Comparison of ENCODE assay signal across 14 mouse cellular contexts in the genomic region with DNA sequence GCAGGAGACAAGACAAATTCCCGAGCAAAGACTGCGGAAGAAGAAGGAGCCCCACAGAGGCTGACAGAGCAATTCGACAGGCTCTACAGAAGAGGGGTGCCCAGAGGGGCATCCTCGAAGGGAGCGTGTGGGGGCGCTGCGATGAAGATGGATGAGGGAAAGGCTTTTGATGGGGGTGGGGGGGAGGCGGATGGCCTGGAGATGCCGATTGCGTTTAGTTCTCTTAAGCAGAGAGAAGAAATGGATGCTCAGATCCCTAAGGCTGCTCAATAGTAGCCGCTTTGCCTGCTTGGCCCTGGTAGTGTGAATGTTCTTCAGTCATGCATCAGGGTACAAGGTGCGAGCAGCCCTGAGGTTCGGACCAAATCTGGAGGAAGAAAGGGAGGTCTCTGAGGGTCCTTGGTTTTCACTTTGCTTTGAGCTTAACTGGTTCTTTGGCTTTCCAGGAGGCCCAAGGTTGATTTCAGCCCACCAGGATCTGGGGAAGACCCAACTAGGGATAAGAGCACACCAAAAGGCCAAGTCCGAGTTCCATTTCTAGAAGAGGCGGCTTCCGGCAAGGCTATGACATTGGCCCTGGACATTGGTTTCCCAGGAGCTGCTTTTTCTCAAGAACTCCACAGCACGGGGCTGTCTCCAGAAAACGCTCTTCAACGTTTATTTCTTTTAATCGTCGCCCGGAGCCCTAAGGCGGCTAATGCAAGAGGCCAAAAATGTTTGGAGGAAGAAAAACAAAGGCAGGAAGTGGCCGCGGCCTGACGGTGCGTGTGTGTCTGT. TPM values are rescaled to one million over a fixed set of nuclear protein-coding genes. Genes with fewer than 3 reads are reported as not detected.
DNase-seq lines count a peak whose midpoint lies in the region; ATAC-seq lines count a peak whose summit lies in the region.
"Had no signal": no experiment of that assay in that cellular context is flagged by ENCODE, and none has a peak within 500 bp of the region (broad histone marks: within the 10 kb centered on the region; RNA-seq: fewer than 3 reads in every experiment).

No protein-coding gene starts in this region.

- H3K27ac ChIP-seq in embryonic facial prominence, embryonic 13.5 days, result no peak overlapping the region
- no peak overlapping the region for H3K27ac ChIP-seq in embryonic facial prominence, embryonic 10.5 days (replicated peaks)
- no peak overlapping the region for H3K27ac ChIP-seq in midbrain, embryonic 11.5 days (ENCODE audit: low read depth, low read length)
- H3K27ac ChIP-seq in midbrain, embryonic 13.5 days, result no peak overlapping the region
- peak overlapping the region; percentile 97 for H3K27ac ChIP-seq in limb, embryonic 13.5 days

- 0 out of 2 replicates have a peak overlapping the region, but pooled peaks have one; percentile 1 for H3K4me3 ChIP-seq in embryonic facial prominence, embryonic 13.5 days
- H3K4me3 ChIP-seq in embryonic facial prominence, embryonic 10.5 days, result no peak overlapping the region
- no peak overlapping the region for H3K4me3 ChIP-seq in midbrain, embryonic 11.5 days (ENCODE audit: low read depth, low read length)
- H3K4me3 ChIP-seq in midbrain, embryonic 13.5 days (replicated peaks), result no peak overlapping the region
- H3K4me3 ChIP-seq in limb, embryonic 13.5 days, result peak overlapping the region; percentile 95

- no peak for DNase-seq in embryonic facial prominence, embryonic 10.5 days (ENCODE audit: low spot score)
- DNase-seq in midbrain, embryonic 11.5 days (ENCODE audit: low spot score, missing footprints), result peak; percentile 94
- DNase-seq in urinary bladder, postnatal 25 days (ENCODE audit: low spot score), result peak; percentile 40
- DNase-seq in c-Kit-positive CD71-positive TER-119-positive erythroid progenitor cells, embryonic 14.5 days (ENCODE audit: low spot score), result no peak
- DNase-seq: adrenal gland, postnatal 25 days; cerebellum, postnatal 25 days; heart, postnatal 10 days; right cerebral cortex, postnatal 25 days had no signal

- H3K27me3 ChIP-seq in embryonic facial prominence, embryonic 13.5 days, result peaks cover 99% of the 10 kb centered on the region
- peaks cover 100% of the 10 kb centered on the region for H3K27me3 ChIP-seq in embryonic facial prominence, embryonic 10.5 days (replicated peaks; ENCODE audit: low read depth, poor library complexity, severe bottlenecking)
- H3K27me3 ChIP-seq in midbrain, embryonic 11.5 days (ENCODE audit: control insufficient read depth, insufficient read depth, low read length), result peaks cover 99% of the 10 kb centered on the region
- peaks cover 100% of the 10 kb centered on the region for H3K27me3 ChIP-seq in midbrain, embryonic 13.5 days
- peaks cover 13% of the 10 kb centered on the region for H3K27me3 ChIP-seq in limb, embryonic 13.5 days

- H3K4me2 ChIP-seq in embryonic facial prominence, embryonic 13.5 days, result no peak overlapping the region
- no peak overlapping the region for H3K4me2 ChIP-seq in midbrain, embryonic 11.5 days
- no peak overlapping the region for H3K4me2 ChIP-seq in midbrain, embryonic 13.5 days (replicated peaks)
- peak overlapping the region; percentile 75 for H3K4me2 ChIP-seq in limb, embryonic 13.5 days (replicated peaks)

- H3K9ac ChIP-seq in embryonic facial prominence, embryonic 13.5 days, result no peak overlapping the region
- no peak overlapping the region for H3K9ac ChIP-seq in midbrain, embryonic 11.5 days (ENCODE audit: low read length)
- H3K9ac ChIP-seq in midbrain, embryonic 13.5 days (replicated peaks), result no peak overlapping the region
- H3K9ac ChIP-seq in limb, embryonic 13.5 days, result peak overlapping the region; percentile 100

- ATAC-seq in embryonic facial prominence, embryonic 13.5 days (ENCODE audit: insufficient number of reproducible peaks, insufficient read depth, low FRiP score, low TSS enrichment, low read depth), result no peak
- no peak for ATAC-seq in midbrain, embryonic 11.5 days (ENCODE audit: low FRiP score)
- no peak for ATAC-seq in midbrain, embryonic 13.5 days
- no peak for ATAC-seq in limb, embryonic 13.5 days (ENCODE audit: low FRiP score, low read depth)
- no peak for ATAC-seq in CD4-positive, CD25-positive, alpha-beta regulatory T cell, adult 4 months

- H3K4me1 ChIP-seq in embryonic facial prominence, embryonic 13.5 days, result peaks cover 9% of the 10 kb centered on the region; the same call in 1 of the 2 replicates
- peaks cover 12% of the 10 kb centered on the region for H3K4me1 ChIP-seq in embryonic facial prominence, embryonic 10.5 days
- H3K4me1 ChIP-seq in midbrain, embryonic 11.5 days (ENCODE audit: control insufficient read depth, insufficient read depth, low read length), result no peaks in the 10 kb centered on the region
- H3K4me1 ChIP-seq in midbrain, embryonic 13.5 days (replicated peaks), result peaks cover 3% of the 10 kb centered on the region; the same call in 1 of the 2 replicates
- H3K4me1 ChIP-seq in limb, embryonic 13.5 days, result peaks cover 39% of the 10 kb centered on the region

- WGBS in embryonic facial prominence, embryonic 13.5 days, result under 1% methylated on average over 27 of the region's 27 CpGs
- under 1% methylated on average over 27 of the region's 27 CpGs for WGBS in embryonic facial prominence, embryonic 10.5 days
- WGBS in midbrain, embryonic 11.5 days, result 1% methylated on average over 27 of the region's 27 CpGs
- WGBS in midbrain, embryonic 13.5 days, result 2% methylated on average over 27 of the region's 27 CpGs
- 2% methylated on average over 27 of the region's 27 CpGs for WGBS in limb, embryonic 13.5 days

- H3K9me3 ChIP-seq in embryonic facial prominence, embryonic 13.5 days, result no peaks in the 10 kb centered on the region
- H3K9me3 ChIP-seq in embryonic facial prominence, embryonic 10.5 days, result no peaks in the 10 kb centered on the region
- H3K9me3 ChIP-seq in midbrain, embryonic 11.5 days (ENCODE audit: control insufficient read depth, low read length), result no peaks in the 10 kb centered on the region
- H3K9me3 ChIP-seq in midbrain, embryonic 13.5 days, result no peaks in the 10 kb centered on the region
- H3K9me3 ChIP-seq in limb, embryonic 13.5 days, result no peaks in the 10 kb centered on the region

- H3K36me3 ChIP-seq in embryonic facial prominence, embryonic 13.5 days, result no peaks in the 10 kb centered on the region
- H3K36me3 ChIP-seq in embryonic facial prominence, embryonic 10.5 days (replicated peaks), result no peaks in the 10 kb centered on the region
- H3K36me3 ChIP-seq in midbrain, embryonic 11.5 days (ENCODE audit: control insufficient read depth, insufficient read depth, low read length), result no peaks in the 10 kb centered on the region
- no peaks in the 10 kb centered on the region for H3K36me3 ChIP-seq in midbrain, embryonic 13.5 days
- H3K36me3 ChIP-seq in limb, embryonic 13.5 days, result peaks cover 18% of the 10 kb centered on the region; the same call in 1 of the 2 replicates

RNA-seq across cellular contexts. Expression of a gene that starts 3.2 kb away (rescaled TPM):
- polyA plus RNA-seq in embryonic facial prominence, embryonic 13.5 days (2015; fragmentation: Nextera tagmentation; extraction: Ambion mirVana), result not detected in 2 replicates
- polyA plus RNA-seq in embryonic facial prominence, embryonic 10.5 days (2016; fragmentation: Nextera tagmentation; extraction: Ambion mirVana), result not detected in 2 replicates
- not detected in 2 replicates for polyA plus RNA-seq in midbrain, embryonic 11.5 days (2014; fragmentation: Nextera tagmentation; extraction: Ambion mirVana)
- polyA plus RNA-seq in midbrain, embryonic 13.5 days (2015; fragmentation: Nextera tagmentation; extraction: Ambion mirVana), result not detected in 2 replicates
- polyA plus RNA-seq in limb, embryonic 13.5 days (2015; fragmentation: Nextera tagmentation; extraction: Ambion mirVana), result 44.5 and 55.0 TPM in 2 replicates
- not detected for polyA plus RNA-seq in CD4-positive, CD25-positive, alpha-beta regulatory T cell, adult 4 months (2017; shearing (Covaris generic))
- polyA plus RNA-seq: large intestine, adult 2 months; stomach, embryonic 16.5 days had no signal

RNA-seq across cellular contexts. Expression of a gene that starts 8.2 kb away (rescaled TPM):
- 0.13 TPM in 1 of 2 replicates, not detected in the other for polyA plus RNA-seq in embryonic facial prominence, embryonic 13.5 days (2015; fragmentation: Nextera tagmentation; extraction: Ambion mirVana)
- not detected in 2 replicates for polyA plus RNA-seq in embryonic facial prominence, embryonic 10.5 days (2016; fragmentation: Nextera tagmentation; extraction: Ambion mirVana)
- polyA plus RNA-seq in midbrain, embryonic 11.5 days (2014; fragmentation: Nextera tagmentation; extraction: Ambion mirVana), result not detected in 2 replicates
- 0.30 TPM in 1 of 2 replicates, not detected in the other for polyA plus RNA-seq in midbrain, embryonic 13.5 days (2015; fragmentation: Nextera tagmentation; extraction: Ambion mirVana)
- polyA plus RNA-seq in limb, embryonic 13.5 days (2015; fragmentation: Nextera tagmentation; extraction: Ambion mirVana), result 191 and 207 TPM in 2 replicates
- not detected for polyA plus RNA-seq in CD4-positive, CD25-positive, alpha-beta regulatory T cell, adult 4 months (2017; shearing (Covaris generic))

RNA-seq across cellular contexts. Expression of a gene that starts 11.9 kb away (rescaled TPM):
- not detected in 2 replicates for polyA plus RNA-seq in embryonic facial prominence, embryonic 13.5 days (2015; fragmentation: Nextera tagmentation; extraction: Ambion mirVana)
- polyA plus RNA-seq in embryonic facial prominence, embryonic 10.5 days (2016; fragmentation: Nextera tagmentation; extraction: Ambion mirVana), result not detected in 2 replicates
- not detected in 2 replicates for polyA plus RNA-seq in midbrain, embryonic 11.5 days (2014; fragmentation: Nextera tagmentation; extraction: Ambion mirVana)
- not detected in 2 replicates for polyA plus RNA-seq in midbrain, embryonic 13.5 days (2015; fragmentation: Nextera tagmentation; extraction: Ambion mirVana)
- 24.5 and 27.7 TPM in 2 replicates for polyA plus RNA-seq in limb, embryonic 13.5 days (2015; fragmentation: Nextera tagmentation; extraction: Ambion mirVana)
- polyA plus RNA-seq in CD4-positive, CD25-positive, alpha-beta regulatory T cell, adult 4 months (2017; shearing (Covaris generic)), result not detected
- polyA plus RNA-seq: large intestine, adult 2 months; stomach, embryonic 16.5 days had no signal

RNA-seq across cellular contexts. Expression of a gene that starts 17.9 kb away (rescaled TPM):
- polyA plus RNA-seq in embryonic facial prominence, embryonic 13.5 days (2015; fragmentation: Nextera tagmentation; extraction: Ambion mirVana), result not detected in 2 replicates
- polyA plus RNA-seq in embryonic facial prominence, embryonic 10.5 days (2016; fragmentation: Nextera tagmentation; extraction: Ambion mirVana), result not detected in 2 replicates
- not detected in 2 replicates for polyA plus RNA-seq in midbrain, embryonic 11.5 days (2014; fragmentation: Nextera tagmentation; extraction: Ambion mirVana)
- not detected in 2 replicates for polyA plus RNA-seq in midbrain, embryonic 13.5 days (2015; fragmentation: Nextera tagmentation; extraction: Ambion mirVana)
- 58.3 and 63.5 TPM in 2 replicates for polyA plus RNA-seq in limb, embryonic 13.5 days (2015; fragmentation: Nextera tagmentation; extraction: Ambion mirVana)
- polyA plus RNA-seq in CD4-positive, CD25-positive, alpha-beta regulatory T cell, adult 4 months (2017; shearing (Covaris generic)), result under 1 TPM in 1 of 2 experiments, not detected in 1; 0.17 TPM

RNA-seq across cellular contexts. Expression of a gene that starts 27.2 kb away (rescaled TPM):
- polyA plus RNA-seq in embryonic facial prominence, embryonic 13.5 days (2015; fragmentation: Nextera tagmentation; extraction: Ambion mirVana), result not detected in 2 replicates
- 0.15 TPM in 1 of 2 replicates, not detected in the other for polyA plus RNA-seq in embryonic facial prominence, embryonic 10.5 days (2016; fragmentation: Nextera tagmentation; extraction: Ambion mirVana)
- 0.14 TPM in 1 of 2 replicates, not detected in the other for polyA plus RNA-seq in midbrain, embryonic 11.5 days (2014; fragmentation: Nextera tagmentation; extraction: Ambion mirVana)
- polyA plus RNA-seq in midbrain, embryonic 13.5 days (2015; fragmentation: Nextera tagmentation; extraction: Ambion mirVana), result not detected in 2 replicates
- polyA plus RNA-seq in limb, embryonic 13.5 days (2015; fragmentation: Nextera tagmentation; extraction: Ambion mirVana), result 11.8 and 13.1 TPM in 2 replicates
- polyA plus RNA-seq in CD4-positive, CD25-positive, alpha-beta regulatory T cell, adult 4 months (2017; shearing (Covaris generic)), result not detected

Comparison
In these comparisons a context has a peak if more than half of its experiments do, and no peak if none do; other contexts are left out.
1. H3K4me3 ChIP-seq: peak in embryonic facial prominence, embryonic 13.5 days (single experiment) and limb, embryonic 13.5 days (single experiment); none in embryonic facial prominence, embryonic 10.5 days (single experiment), midbrain, embryonic 11.5 days (single experiment) and midbrain, embryonic 13.5 days (single experiment).
2. DNase-seq: peak in midbrain, embryonic 11.5 days (single experiment) and urinary bladder, postnatal 25 days (single experiment); none in embryonic facial prominence, embryonic 10.5 days (single experiment) and c-Kit-positive CD71-positive TER-119-positive erythroid progenitor cells, embryonic 14.5 days (single experiment).
3. RNA of a gene that starts 3.2 kb away (polyA plus RNA-seq): 44.5 to 55.0 TPM in limb, embryonic 13.5 days; not detected in midbrain, embryonic 13.5 days, not detected in embryonic facial prominence, embryonic 13.5 days, not detected in embryonic facial prominence, embryonic 10.5 days, not detected in midbrain, embryonic 11.5 days and not detected in CD4-positive, CD25-positive, alpha-beta regulatory T cell, adult 4 months; every median in the first group is over 10 times any median in the second.
4. RNA of a gene that starts 8.2 kb away (polyA plus RNA-seq): 191 to 207 TPM in limb, embryonic 13.5 days; 0.13 TPM in embryonic facial prominence, embryonic 13.5 days, not detected in embryonic facial prominence, embryonic 10.5 days, not detected in midbrain, embryonic 11.5 days, 0.30 TPM in midbrain, embryonic 13.5 days and not detected in CD4-positive, CD25-positive, alpha-beta regulatory T cell, adult 4 months; every median in the first group is over 100 times any median in the second.
5. RNA of a gene that starts 11.9 kb away (polyA plus RNA-seq): 24.5 to 27.7 TPM in limb, embryonic 13.5 days; not detected in embryonic facial prominence, embryonic 13.5 days, not detected in embryonic facial prominence, embryonic 10.5 days, not detected in midbrain, embryonic 11.5 days, not detected in midbrain, embryonic 13.5 days and not detected in CD4-positive, CD25-positive, alpha-beta regulatory T cell, adult 4 months; every median in the first group is over 10 times any median in the second.